Mouse (Mus musculus) layer of hippocampus, adult 8-10 months (tissue): ENCODE measurements around the gene Cul4a. TPM values are rescaled to one million over a fixed set of nuclear protein-coding genes. Genes with fewer than 3 reads are reported as not detected.

Experiments
- DNase-seq, 2 experiments: peaks; one replicate each; pipeline ENCODE4 v3.0.0; 2022; ENCODE audit warnings: low spot score in 2 of 2
- microRNA-seq, 2 experiments: library from miRNA; unstranded; fragments of <30 nt; microRNA quantifications; one replicate each; pipeline ENCODE4 v1.2.0; 2022
- total RNA-seq, 4 experiments: library from RNA; stranded (reverse); gene quantifications; 2 replicates each; pipeline ENCODE4 v1.2.4; 2022

Cul4a gene
- total RNA-seq, 4 experiments from 2014 or later: 53.7 to 60.8 (median 57.4) TPM

DNA sequence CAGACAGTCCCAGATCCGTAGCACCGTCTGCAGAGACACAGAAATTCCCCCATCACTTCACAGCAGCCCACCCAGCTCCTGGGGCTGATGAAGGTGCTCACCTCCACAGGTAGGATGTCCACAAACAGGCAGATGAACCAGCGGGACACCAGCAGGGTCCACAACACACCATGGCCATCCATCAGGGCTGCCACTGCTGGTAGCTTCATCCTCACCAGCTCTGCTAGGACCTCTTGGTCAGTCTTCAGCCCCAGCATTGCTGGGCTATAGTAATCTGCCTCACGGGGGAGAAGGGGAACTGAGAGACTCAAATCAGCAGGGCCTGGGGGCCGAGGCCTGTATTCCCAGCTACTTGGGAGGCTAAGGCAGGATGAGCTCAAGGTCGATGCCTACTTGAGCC is 74.1 kb downstream of the Cul4a start:
- DNase-seq: no peak

DNA sequence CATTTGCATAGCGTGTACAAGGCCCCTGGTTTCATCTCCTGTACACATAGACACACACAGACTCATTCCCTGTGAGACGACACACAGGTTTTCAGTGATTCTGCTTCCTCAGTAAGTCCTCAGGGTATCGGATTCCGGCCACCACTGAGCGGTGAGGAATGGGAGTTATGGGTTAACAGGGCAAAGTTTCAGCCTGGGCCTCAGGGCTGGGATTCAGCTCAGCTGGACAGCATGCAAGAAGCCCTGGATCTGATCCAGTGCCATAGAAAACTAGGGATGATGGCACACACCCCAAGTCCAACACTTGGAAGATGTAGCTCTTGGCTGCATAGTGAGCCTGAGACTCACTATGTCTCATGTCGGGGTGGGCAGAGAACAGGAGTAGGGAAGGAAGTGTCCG is 74.5 kb downstream of the Cul4a start:
- DNase-seq: no peak

DNA sequence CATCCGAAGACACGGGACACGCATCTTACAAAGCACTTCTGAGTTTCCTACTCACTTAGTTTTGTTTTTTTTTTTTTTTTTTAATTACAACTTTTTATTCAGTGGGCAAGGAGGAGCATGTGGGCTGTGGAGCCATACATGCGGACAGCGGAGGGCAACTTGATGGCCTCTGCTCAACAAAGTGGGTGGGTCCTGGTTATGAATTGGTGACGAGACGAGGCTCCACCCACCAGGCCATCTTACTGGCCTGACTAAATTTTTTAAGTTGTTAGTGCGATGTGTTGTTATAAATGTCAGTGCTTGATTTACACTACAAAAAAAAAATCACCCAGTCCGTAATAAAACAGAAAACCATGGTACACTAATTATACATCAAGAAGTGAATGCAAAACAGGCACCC is 75.0 kb downstream of the Cul4a start:
- no peak for DNase-seq

DNA sequence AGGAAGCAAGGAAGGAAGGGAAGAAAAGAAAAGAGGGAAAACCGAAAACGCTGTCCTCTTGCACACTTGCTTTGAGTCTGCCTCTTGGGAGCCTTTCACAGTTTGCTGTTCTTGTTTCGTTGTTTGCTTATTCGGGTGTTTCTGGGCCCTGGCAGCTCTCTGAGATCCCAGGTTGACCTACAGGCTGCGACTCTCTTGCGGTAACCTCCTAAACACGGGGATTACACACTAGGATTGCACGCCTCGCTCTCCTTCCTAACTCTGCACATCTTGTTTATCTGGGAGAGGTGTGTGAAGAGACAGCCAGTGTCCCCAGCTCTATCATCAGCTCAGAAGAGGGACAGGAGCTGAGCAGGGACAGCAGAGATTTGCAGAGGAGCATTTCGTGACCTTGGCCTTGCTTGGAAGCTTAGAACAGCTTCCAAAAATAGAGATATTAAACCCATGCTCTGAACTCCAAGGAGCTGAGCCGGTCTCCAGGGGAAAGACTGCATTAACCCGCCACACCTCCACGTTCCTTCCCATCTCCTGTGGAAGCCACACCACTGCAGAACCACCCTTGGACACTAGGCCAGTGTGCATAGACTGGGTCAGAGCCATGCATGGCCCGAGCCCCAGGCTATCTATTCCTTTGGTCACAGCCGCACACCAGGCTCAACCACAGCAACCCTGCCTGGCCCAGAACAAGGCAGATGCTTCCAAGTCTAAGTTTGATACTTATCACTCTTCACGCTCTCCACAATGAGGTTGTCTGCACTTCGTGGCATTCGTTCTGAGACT is 75.7 kb downstream of the Cul4a start:
- no peak for DNase-seq

DNA sequence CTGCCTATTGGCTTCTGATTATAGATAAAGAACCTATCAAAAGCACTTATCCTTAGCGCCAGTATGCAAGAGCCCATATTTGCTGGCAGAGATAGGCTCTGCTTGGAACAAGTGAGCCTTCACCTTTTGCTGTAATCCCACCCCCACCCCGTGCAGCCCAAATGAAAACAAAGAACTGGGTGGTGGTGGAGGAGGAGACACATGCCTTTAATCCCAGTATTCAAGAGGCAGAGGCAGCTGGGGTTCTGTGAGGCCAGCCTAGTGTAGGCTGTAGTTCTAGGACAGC is 76.2 kb downstream of the Cul4a start:
- no peak for DNase-seq

DNA sequence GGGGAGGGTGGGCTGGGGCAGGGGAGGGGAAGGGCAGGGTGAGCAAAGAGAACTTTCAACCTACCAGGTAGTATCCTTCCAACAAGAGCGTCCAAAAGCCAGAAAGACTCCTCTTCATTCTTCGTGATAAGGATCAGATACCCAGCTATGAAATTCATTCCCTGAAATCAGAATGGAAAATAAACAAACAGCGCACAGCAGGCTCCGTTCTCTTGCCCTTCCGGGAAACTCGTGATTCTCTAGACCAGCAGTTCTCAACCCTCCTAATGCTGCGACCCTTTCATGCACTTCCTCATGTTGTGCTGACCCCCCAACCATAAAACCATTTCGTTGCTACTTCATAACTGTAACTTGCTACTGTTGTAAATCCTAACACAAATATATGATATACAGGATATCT is 81.4 kb downstream of the Cul4a start:
- no peak for DNase-seq

DNA sequence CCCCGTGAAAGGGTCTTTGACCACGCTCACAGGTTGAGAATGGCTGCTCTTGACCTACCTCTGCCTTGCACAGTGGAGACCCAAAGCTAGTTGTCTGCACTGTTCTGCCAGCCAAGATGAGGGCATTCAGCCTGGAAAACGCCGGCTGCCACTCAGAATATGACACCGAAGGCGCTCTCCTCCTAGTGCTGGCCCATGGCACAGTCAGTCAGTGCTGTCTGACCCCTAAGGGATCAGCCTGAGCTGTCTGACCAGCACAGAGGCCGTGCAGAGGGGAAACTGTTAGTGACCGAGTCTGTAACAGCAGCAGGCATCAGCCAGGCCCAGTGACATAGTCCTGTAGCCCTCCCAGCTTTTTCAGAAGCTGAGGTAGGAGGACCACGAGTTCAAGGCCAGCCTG is 81.8 kb downstream of the Cul4a start:
- no peak for DNase-seq

DNA sequence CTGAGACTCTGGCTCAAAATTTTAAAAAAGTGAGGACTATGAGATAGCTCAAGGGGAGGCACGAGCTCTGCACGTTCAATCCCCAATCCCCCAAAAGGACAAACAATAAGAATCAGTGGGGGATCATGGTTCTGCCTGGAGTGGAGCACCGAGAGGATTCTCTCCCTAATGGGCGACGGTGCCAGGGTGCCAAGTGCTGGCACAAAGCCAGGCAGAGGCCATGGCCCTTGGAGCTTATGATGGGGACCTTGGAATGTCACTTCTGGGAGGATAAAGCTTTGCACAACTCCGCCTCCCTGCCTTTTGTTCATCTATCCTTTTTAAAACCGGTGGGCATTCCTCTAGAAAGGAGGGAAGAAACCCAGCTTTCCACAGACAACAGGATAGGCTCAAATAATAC is 82.2 kb downstream of the Cul4a start:
- DNase-seq: no peak

DNA sequence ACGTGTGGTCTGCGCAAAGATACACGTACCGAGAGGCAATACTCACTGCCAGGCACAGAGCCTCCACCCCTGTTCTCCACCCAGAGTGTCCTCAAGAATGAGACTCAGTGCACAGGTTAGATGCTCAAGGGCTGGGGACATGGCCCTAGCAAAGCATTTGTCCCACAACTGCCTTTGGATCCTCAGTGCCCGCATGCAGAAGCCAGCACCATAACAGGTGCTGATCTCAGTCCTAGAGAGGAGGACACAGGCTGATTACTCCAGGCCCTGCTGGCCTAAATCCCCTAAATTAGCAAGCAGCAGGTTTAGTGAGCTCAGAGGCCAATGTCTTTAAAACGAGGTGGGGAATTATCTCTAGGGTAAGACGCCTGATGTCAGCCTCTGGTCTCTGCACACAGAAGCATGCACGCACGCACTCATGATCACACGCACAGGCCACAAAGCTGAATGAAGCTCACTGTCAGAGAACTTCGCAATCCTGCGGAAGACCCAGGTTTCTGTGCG is 82.7 kb downstream of the Cul4a start:
- no peak for DNase-seq

DNA sequence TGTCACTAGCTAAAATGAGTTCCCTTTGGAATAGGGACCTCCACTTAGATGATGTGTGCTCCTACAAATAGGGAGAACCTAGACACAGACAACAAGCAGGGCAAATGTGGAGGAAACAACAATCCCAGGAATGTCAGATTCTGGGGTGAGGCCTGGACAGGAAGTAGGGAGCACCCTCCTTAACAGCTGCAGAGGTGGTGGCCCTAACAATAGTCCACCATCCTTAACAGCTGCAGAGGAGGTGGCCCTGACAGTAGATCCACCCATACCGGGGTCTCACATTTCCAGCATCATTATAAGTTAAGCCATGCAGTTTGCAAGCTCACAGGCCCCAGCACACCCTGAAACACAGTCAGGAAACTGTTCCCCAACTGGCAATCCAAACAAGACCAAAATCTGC is 83.4 kb downstream of the Cul4a start:
- no peak for DNase-seq

DNA sequence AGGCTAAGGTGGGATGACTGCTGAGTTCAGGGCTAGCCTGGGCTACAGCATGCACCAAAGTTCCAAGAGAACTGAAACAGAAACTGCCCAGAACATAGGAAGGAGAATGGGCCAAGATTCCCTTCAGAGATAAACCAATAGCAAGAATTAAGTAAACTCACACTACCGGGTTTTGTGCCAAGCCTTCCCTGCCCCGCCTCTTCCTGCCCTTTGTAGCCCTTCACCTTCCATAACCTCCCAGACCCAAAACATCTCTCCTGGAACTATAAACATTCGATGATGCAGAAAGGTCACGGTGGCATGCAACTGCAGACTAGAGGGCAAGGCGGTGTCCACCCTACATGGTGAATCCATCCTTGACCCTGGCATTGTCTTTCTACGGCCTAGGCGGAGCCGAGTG is 84.8 kb downstream of the Cul4a start:
- no peak for DNase-seq

DNA sequence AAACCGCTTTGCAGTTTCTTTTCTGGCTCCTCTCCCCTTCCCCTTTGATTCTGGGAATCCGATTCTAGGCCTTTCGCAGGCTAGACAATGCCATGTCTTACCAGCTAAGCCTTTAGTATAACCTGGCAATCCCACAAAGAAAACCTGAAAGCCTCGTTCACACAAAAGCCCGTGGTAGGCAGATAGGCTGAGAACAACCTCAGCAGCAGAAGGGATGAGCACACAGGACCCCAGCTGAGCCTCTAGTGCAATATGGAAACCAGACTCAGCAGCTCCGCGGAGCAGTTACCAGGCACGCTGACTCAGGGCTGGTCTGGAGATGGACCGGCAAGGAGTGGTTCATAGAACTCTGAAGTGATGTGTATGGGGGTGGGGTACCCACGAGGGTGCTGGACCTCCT is 89.4 kb downstream of the Cul4a start:
- no peak for DNase-seq

DNA sequence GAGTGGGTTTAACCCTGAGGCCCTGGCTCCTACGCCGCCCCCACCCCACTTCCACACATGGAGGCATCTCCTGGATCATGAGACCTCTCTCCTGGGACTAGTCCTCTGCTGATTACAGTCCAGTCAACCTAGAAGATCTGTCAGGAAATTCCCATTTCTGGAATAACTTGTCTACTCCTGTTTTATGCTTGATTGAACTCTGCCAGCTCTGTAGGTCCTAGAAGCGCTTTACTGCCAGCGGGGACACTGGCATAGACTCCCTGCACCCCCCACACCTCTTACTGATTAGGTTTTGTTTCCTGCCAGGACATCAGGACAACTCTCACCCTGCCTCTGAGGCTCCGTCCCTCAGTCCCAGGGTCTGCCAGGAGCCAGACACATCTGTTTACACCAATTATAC is 92.1 kb downstream of the Cul4a start:
- no peak for DNase-seq

Small RNA genes lying within 50 kb of the gene (microRNA-seq; reads per million reads assigned to microRNA genes)
- gene Mir1968 (7.1 to 18.8 reads per million in 2 experiments), gene Mir7065 (0 to 0.25 reads per million in 2 experiments)

Other genes with a start within 250 kb of the Cul4a start
- 100 to 1,000 TPM; 191 to 291 (median 234) TPM for gene Mcf2l, start 231.8 kb upstream of the Cul4a start, total RNA-seq
- not detected for gene F7, start 79.6 kb upstream of the Cul4a start, total RNA-seq
- gene F10, start 68.3 kb upstream of the Cul4a start, total RNA-seq: not detected
- not detected for gene Proz, start 44.7 kb upstream of the Cul4a start, total RNA-seq
- gene Pcid2, start 162 bp upstream of the Cul4a start, total RNA-seq: 10 to 100 TPM; 25.6 to 35.2 (median 27.4) TPM
- gene Lamp1, start 53.5 kb downstream of the Cul4a start, total RNA-seq: 100 to 1,000 TPM; 261 to 360 (median 306) TPM
- gene Grtp1, start 95.0 kb downstream of the Cul4a start, total RNA-seq: 1 to 10 TPM; 3.9 to 6.7 (median 5.5) TPM
- gene Adprhl1, start 148.5 kb downstream of the Cul4a start, total RNA-seq: 1 to 10 TPM in 2 of 4 experiments, under 1 TPM in 2; 0.59 to 1.3 (median 1.0) TPM
- gene Dcun1d2, start 182.5 kb downstream of the Cul4a start, total RNA-seq: 10 to 100 TPM; 35.8 to 39.8 (median 38.4) TPM
- 10 to 100 TPM; 45.3 to 53.0 (median 49.2) TPM for gene Tmco3, start 182.6 kb downstream of the Cul4a start, total RNA-seq
- gene Tfdp1, start 233.1 kb downstream of the Cul4a start, total RNA-seq: 10 to 100 TPM; 58.4 to 71.6 (median 67.4) TPM